Mouse (Mus musculus) testis, postnatal 14 days (tissue): ENCODE measurements around the gene Myl12a.
"Not testable (repeated sequence)": the region's sequence is repeated elsewhere in the genome, so short reads cannot be mapped to it uniquely, and the experiment has no call there.

Source experiments
- DNase-seq: peaks from one replicate; pipeline ENCODE4 v3.0.0; 2021; ENCODE audit warnings: low spot score

Myl12a gene

GRCm38 (mm10) chr17:70989991-70990390, 12.7 kb downstream of the Myl12a start:
- no peak for DNase-seq

GRCm38 (mm10) chr17:70989430-70989829, 13.2 kb downstream of the Myl12a start:
- DNase-seq = no peak

- DNase-seq = no peak
Observed at GRCm38 (mm10) chr17:70988337-70988767, 14.3 kb downstream of the Myl12a start.

GRCm38 (mm10) chr17:70986831-70987660, 15.6 kb downstream of the Myl12a start:
- DNase-seq = no peak

- DNase-seq = no peak
Observed at GRCm38 (mm10) chr17:70986355-70986740, 16.3 kb downstream of the Myl12a start.

GRCm38 (mm10) chr17:70985501-70986354, 16.9 kb downstream of the Myl12a start:
- DNase-seq = no peak

- DNase-seq = no peak
Observed at GRCm38 (mm10) chr17:70979345-70980223, 23.1 kb downstream of the Myl12a start.

GRCm38 (mm10) chr17:70977799-70978198, 24.9 kb downstream of the Myl12a start:
- DNase-seq = no peak

GRCm38 (mm10) chr17:70974065-70974464, 28.6 kb downstream of the Myl12a start:
- not testable (repeated sequence) for DNase-seq

GRCm38 (mm10) chr17:70973398-70973797, 29.3 kb downstream of the Myl12a start:
- no peak for DNase-seq

- DNase-seq = peak; percentile 76
Observed at GRCm38 (mm10) chr17:70971206-70971605, 31.5 kb downstream of the Myl12a start.

- no peak for DNase-seq
Observed at GRCm38 (mm10) chr17:70968606-70969191, 34.0 kb downstream of the Myl12a start.

- no peak for DNase-seq
Observed at GRCm38 (mm10) chr17:70967646-70968045, 35.0 kb downstream of the Myl12a start.

GRCm38 (mm10) chr17:70967191-70967590, 35.5 kb downstream of the Myl12a start:
- DNase-seq = no peak

- no peak for DNase-seq
Observed at GRCm38 (mm10) chr17:70966126-70966525, 36.6 kb downstream of the Myl12a start.

- DNase-seq = peak; percentile 72
Observed at GRCm38 (mm10) chr17:70965281-70965680, 37.4 kb downstream of the Myl12a start.

- peak; percentile 89 for DNase-seq
Observed at GRCm38 (mm10) chr17:70963546-70963945, 39.1 kb downstream of the Myl12a start.

GRCm38 (mm10) chr17:70951266-70951665, 51.4 kb downstream of the Myl12a start:
- no peak for DNase-seq

GRCm38 (mm10) chr17:70949171-70949570, 53.5 kb downstream of the Myl12a start:
- DNase-seq = no peak

- DNase-seq = no peak
Observed at GRCm38 (mm10) chr17:70948721-70949120, 54.0 kb downstream of the Myl12a start.

GRCm38 (mm10) chr17:70943779-70944178, 58.9 kb downstream of the Myl12a start:
- DNase-seq = no peak
